Mouse (Mus musculus): ENCODE measurements around the gene Islr.

GRCm38 (mm10) chr9:58116024-58116651 is 88.0 kb downstream of the Islr start:
- no peak for TF ChIP-seq CTCF (IDR thresholded peaks at IDR 0.05; ENCODE audit: control insufficient read depth, insufficient read depth, insufficient replicate concordance, low read depth, low read length)
- TF ChIP-seq POLR2A (IDR thresholded peaks at IDR 0.05; ENCODE audit: control insufficient read depth, low read depth, low read length), result no peak
